Mouse (Mus musculus): ENCODE results near the gene Fam227a.

GRCm38 (mm10) chr15:79689662-79690425 is 31.1 kb upstream of the Fam227a start:
- TF ChIP-seq POLR2A (IDR thresholded peaks at IDR 0.05; ENCODE audit: insufficient read length, low read depth) = peak; percentile 61
- no peak for TF ChIP-seq E2F4 (IDR thresholded peaks at IDR 0.05; ENCODE audit: insufficient read depth)
- peak in 1 of 3 experiments; percentile 10 for TF ChIP-seq MYOD1 (IDR thresholded peaks at IDR 0.05; ENCODE audit: control insufficient read depth in 1 of 3, insufficient read length in 2 of 3, low read depth in 2 of 3)
- TF ChIP-seq TCF12 (IDR thresholded peaks at IDR 0.05; ENCODE audit: insufficient read depth, poor library complexity, severe bottlenecking) = no peak
- TF ChIP-seq USF1 (IDR thresholded peaks at IDR 0.05; ENCODE audit: low read depth) = no peak
- peak; percentile 38; the same call in 1 of the 2 replicates for TF ChIP-seq CEBPB (IDR thresholded peaks at IDR 0.05; ENCODE audit: insufficient read depth, poor library complexity, severe bottlenecking)
